Mouse (Mus musculus) erythroblast, adult 5-6 weeks (primary cell): Measurements from ENCODE around the gene Olfr464. TPM values are rescaled to one million over a fixed set of nuclear protein-coding genes. Genes with fewer than 3 reads are reported as not detected.

Experiments
- ATAC-seq: replicated peaks from 2 replicates; pipeline ENCODE4 v1.8.0; 2016; ENCODE audit warnings: moderate number of reproducible peaks, mild to moderate bottlenecking, moderate TSS enrichment, inconsistent platforms; ENCODE audit not compliant: poor library complexity, low FRiP score, severe bottlenecking
- total RNA-seq, 2 experiments: library from RNA; stranded (forward) in 1 of 2; stranded (reverse) in 1 of 2; fragments of 150-400 nt in 1 of 2; fragments of 200-764, 138-1000 nt in 1 of 2; gene quantifications; 2 replicates each; pipeline versions ENCODE4 v1.2.3 to v1.2.4; 2015 to 2017; ENCODE audit warnings: low replicate concordance in 2 of 2

The Olfr464 gene
- total RNA-seq (2015; ENCODE audit: low replicate concordance) (not detected in 2 replicates), total RNA-seq (2017; ENCODE audit: low replicate concordance) (not detected in 2 replicates)

- no peak for ATAC-seq
Observed at GRCm38 (mm10) chr11:87920966-87921365, at the start of gene Olfr464. Gene Olfr464, minus strand, starts transcription at chr11:87920967.

- no peak for ATAC-seq
Observed at GRCm38 (mm10) chr11:87968356-87969122, 47.8 kb upstream of the Olfr464 start.

- ATAC-seq, result peak; percentile 82
Observed at GRCm38 (mm10) chr11:87967692-87968289, 47.0 kb upstream of the Olfr464 start.

GRCm38 (mm10) chr11:87966214-87966613 is 45.4 kb upstream of the Olfr464 start:
- no peak for ATAC-seq

GRCm38 (mm10) chr11:87965293-87965692 is 44.5 kb upstream of the Olfr464 start:
- ATAC-seq, result no peak

GRCm38 (mm10) chr11:87957066-87957465 is 36.3 kb upstream of the Olfr464 start:
- ATAC-seq, result no peak

- ATAC-seq, result no peak
Observed at GRCm38 (mm10) chr11:87955144-87955543, 34.4 kb upstream of the Olfr464 start.

- no peak for ATAC-seq
Observed at GRCm38 (mm10) chr11:87949990-87950389, 29.2 kb upstream of the Olfr464 start.

- ATAC-seq, result no peak
Observed at GRCm38 (mm10) chr11:87935467-87935866, 14.7 kb upstream of the Olfr464 start.

- no peak for ATAC-seq
Observed at GRCm38 (mm10) chr11:87933731-87934130, 13.0 kb upstream of the Olfr464 start.

- ATAC-seq, result no peak
Observed at GRCm38 (mm10) chr11:87930348-87930747, 9.6 kb upstream of the Olfr464 start.

GRCm38 (mm10) chr11:87920301-87920700 is 466 bp downstream of the Olfr464 start:
- ATAC-seq, result no peak

- ATAC-seq, result no peak
Observed at GRCm38 (mm10) chr11:87916005-87916404, 4.8 kb downstream of the Olfr464 start.

GRCm38 (mm10) chr11:87904331-87904730 is 16.4 kb downstream of the Olfr464 start:
- ATAC-seq, result no peak

GRCm38 (mm10) chr11:87897287-87897686 is 23.5 kb downstream of the Olfr464 start, which contains the start of gene Olfr463:
Gene Olfr463, minus strand, starts transcription at chr11:87897387.
- ATAC-seq, result no peak

- no peak for ATAC-seq
Observed at GRCm38 (mm10) chr11:87892168-87892567, 28.6 kb downstream of the Olfr464 start, which contains the start of gene Olfr462. Gene Olfr462, minus strand, starts transcription at chr11:87892268.

- ATAC-seq, result no peak
Observed at GRCm38 (mm10) chr11:87884856-87885255, 35.9 kb downstream of the Olfr464 start.

- no peak for ATAC-seq
Observed at GRCm38 (mm10) chr11:87883493-87883892, 37.3 kb downstream of the Olfr464 start.

GRCm38 (mm10) chr11:87881714-87882113 is 39.1 kb downstream of the Olfr464 start:
- no peak for ATAC-seq

- no peak for ATAC-seq
Observed at GRCm38 (mm10) chr11:87879826-87880225, 40.9 kb downstream of the Olfr464 start.

GRCm38 (mm10) chr11:87875436-87875835 is 45.3 kb downstream of the Olfr464 start, which contains the start of gene Epx:
Gene Epx, minus strand, starts transcription at chr11:87875536.
- no peak for ATAC-seq
